Mouse (Mus musculus): ENCODE data around the gene Arl4c. TPM values are rescaled to one million over a fixed set of nuclear protein-coding genes. Genes with fewer than 3 reads are reported as not detected.
A peak's percentile ranks its signal among the peaks of the same experiment; 100 is the strongest.

Arl4c gene
- polyA plus RNA-seq (2016; fragmentation: Nextera tagmentation; extraction: Ambion mirVana), result 9.0 and 9.4 TPM in 2 replicates

DNA sequence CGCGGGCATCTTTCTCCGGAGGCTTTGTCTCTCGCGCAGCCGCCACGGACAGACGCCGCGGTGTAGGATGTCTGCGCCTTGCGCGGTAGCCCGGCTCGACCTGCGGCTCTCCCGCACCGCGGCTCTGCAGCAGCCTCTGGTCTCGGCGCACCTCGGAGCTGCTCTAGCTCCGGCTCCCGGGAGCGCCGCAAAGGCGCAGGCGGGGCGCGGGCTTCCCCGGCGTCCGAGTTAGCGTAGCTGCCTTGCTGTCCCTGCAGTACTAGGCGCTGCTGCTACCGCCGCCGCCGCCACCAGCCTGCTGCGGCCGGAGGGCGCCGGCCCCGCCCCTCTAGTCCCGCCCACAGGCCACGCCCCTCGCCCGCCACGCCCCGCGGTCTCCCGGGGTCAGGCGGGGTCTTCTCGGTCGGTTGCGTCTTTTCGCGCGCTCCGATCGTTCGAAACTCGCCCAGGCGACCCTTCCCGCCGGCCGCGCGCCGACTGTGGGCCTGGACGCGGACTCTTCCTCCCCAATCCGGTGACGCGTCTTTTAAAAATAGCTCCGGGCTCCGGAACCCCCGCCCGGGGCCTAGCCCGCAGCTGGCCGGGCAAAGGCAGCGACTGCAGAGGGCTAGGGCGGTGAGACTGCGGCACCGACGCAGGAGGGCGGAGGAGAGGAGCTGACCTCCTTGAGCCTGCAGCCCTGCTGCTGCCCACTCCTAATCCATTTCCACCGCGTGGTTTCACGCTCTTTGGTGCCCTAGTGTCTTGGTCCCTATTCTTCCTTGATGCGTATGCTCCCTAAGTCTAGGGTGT lies at the start of gene Arl4c:
Gene Arl4c (minus strand): TSS at position 352 of the 792 bp plus-strand sequence.
- peak; percentile 97 for DNase-seq (ENCODE audit: low spot score)
- H3K9me3 ChIP-seq (replicated peaks), result no peaks in the 10 kb centered on the region
- H3K36me3 ChIP-seq, result peaks cover 7% of the 10 kb centered on the region
- H3K4me3 ChIP-seq, result peak within 1 kb of the TSS; percentile 91
- H3K27me3 ChIP-seq (ENCODE audit: low read depth, poor library complexity, severe bottlenecking), result peaks cover 13% of the 10 kb centered on the region; the same call in 1 of the 2 replicates
- H3K4me1 ChIP-seq, result peaks cover 49% of the 10 kb centered on the region
- H3K27ac ChIP-seq, result peak within 1 kb of the TSS; percentile 97
- under 1% methylated on average over 89 of the region's 91 CpGs for WGBS

DNA sequence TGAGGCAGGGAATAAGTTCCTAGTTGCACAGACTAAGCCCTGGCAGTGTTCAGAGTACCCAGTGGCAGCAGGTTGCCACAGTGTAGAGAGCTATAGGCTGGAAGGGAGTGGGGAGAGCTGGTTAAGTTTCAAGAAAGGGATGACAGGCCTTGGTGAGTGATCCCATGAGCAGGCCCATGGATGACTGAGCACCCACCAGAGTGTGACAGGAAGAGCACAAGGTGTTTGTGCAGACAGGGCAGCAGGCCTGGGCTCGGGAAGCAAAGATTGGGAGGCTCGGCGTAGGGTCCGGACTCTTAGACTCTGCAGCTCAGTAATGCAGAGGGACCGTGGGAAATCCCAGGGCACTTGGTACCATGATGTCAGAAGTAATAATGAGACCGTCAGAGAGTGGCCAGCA lies 49.3 kb upstream of the Arl4c start:
- H3K4me3 ChIP-seq, result no peak overlapping the region
- WGBS, result 94% methylated on average over 6 of the region's 6 CpGs
- no peaks in the 10 kb centered on the region for H3K27me3 ChIP-seq (ENCODE audit: low read depth, poor library complexity, severe bottlenecking)
- no peak for DNase-seq (ENCODE audit: low spot score)
- H3K27ac ChIP-seq, result no peak overlapping the region
- no peaks in the 10 kb centered on the region for H3K36me3 ChIP-seq
- H3K4me1 ChIP-seq, result no peaks in the 10 kb centered on the region; the same call in 1 of the 2 replicates
- no peaks in the 10 kb centered on the region for H3K9me3 ChIP-seq (replicated peaks)

DNA sequence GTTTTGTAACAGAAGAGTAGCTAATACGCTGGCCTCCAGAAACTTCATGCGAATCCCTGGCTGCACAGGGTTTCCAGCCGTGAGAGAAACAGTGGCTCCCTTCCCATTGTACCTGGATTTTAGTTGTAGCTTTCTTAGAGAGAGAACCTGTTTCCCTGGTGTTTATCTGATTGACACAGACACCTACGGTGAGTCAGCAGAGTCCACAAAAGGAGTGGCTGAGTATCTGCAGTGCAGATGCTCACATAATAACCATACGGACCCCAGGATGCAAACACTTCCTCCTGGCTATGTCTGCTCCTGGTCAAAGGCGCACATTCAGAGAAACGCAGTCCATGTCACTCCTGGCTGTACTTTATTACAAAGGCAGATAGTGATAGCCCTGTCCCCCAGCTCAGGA lies 48.6 kb upstream of the Arl4c start:
- Histone ChIP-seq H3K27me3 (ENCODE audit: low read depth, poor library complexity, severe bottlenecking) (no peaks in the 10 kb centered on the region), H3K9me3 (replicated peaks) (no peaks in the 10 kb centered on the region), H3K4me1 (no peaks in the 10 kb centered on the region; the same call in 1 of the 2 replicates), H3K4me3 (no peak overlapping the region), H3K36me3 (no peaks in the 10 kb centered on the region), H3K27ac (no peak overlapping the region)
- no peak for DNase-seq (ENCODE audit: low spot score)
- 93% methylated on average over 7 of the region's 7 CpGs for WGBS

DNA sequence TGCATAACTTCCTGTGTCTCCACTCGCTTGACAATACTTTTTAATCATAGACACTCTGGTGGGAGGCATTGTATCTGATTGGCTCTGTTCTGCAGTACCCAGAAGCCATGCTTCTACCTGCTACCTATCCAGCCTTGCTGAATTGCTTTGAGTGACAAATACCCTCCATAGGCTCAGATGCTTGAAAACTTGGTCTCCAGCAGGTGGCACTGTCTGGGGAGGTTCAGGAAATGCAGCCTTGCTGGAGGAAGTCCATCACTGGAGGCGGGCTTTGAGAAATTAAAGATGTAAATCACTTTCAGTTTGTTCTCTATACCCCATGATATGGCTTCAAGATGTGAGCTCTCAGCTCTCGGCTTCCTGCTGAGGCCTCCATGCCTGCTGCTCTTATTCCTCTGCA lies 48.1 kb upstream of the Arl4c start:
- no peaks in the 10 kb centered on the region; the same call in 1 of the 2 replicates for H3K4me1 ChIP-seq
- no peak overlapping the region for H3K4me3 ChIP-seq
- WGBS, result 83% methylated on average over 3 of the region's 3 CpGs
- no peaks in the 10 kb centered on the region for H3K27me3 ChIP-seq (ENCODE audit: low read depth, poor library complexity, severe bottlenecking)
- peak; percentile 42 for DNase-seq (ENCODE audit: low spot score)
- no peaks in the 10 kb centered on the region for H3K9me3 ChIP-seq (replicated peaks)
- no peak overlapping the region for H3K27ac ChIP-seq
- H3K36me3 ChIP-seq, result no peaks in the 10 kb centered on the region

DNA sequence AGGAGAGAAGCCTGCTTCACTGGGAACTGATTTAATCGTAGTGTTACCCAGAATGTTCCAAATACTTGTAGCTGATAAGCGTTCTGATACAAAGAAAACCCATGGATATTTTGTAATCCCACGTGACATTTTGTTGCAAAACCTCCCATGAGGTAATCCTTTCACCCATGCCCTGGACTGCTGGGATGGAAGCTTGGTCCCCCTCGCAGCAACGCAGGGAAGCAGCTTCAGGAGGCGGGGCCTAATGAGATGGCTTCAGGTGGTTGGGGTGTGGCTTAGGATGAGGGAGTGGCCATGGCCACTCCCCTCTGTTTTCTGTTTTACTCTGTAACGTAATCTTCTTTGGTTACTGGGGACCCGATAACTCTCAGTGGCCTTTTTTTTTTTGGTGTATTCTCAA lies 47.1 kb upstream of the Arl4c start:
- Histone ChIP-seq H3K4me3 (no peak overlapping the region), H3K27me3 (ENCODE audit: low read depth, poor library complexity, severe bottlenecking) (no peaks in the 10 kb centered on the region)
- WGBS, result 73% methylated on average over 8 of the region's 8 CpGs

DNA sequence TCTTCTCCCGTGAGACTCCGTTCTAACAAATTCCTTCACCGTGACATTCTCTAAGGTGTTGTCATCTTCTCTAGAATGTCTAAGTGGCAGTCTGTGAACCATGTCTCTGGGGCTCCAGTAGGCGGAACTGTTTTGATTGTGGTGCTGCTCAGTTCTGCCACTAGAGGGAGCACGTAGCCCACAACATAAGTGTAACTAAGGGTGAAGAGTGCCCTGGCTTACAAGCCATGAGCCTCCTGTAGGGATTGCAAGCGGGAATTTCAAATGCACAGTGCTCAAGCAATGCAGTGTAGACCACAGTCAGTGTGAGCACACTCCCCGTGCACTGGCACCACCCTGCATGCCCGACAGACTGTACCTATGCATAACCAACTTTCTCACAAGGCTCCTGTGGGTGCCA lies 43.2 kb upstream of the Arl4c start:
- no peak overlapping the region for H3K27ac ChIP-seq
- H3K27me3 ChIP-seq (ENCODE audit: low read depth, poor library complexity, severe bottlenecking), result no peaks in the 10 kb centered on the region
- WGBS, result 13% methylated on average over 8 of the region's 8 CpGs
- no peaks in the 10 kb centered on the region for H3K36me3 ChIP-seq
- H3K4me3 ChIP-seq, result no peak overlapping the region
- DNase-seq (ENCODE audit: low spot score), result peak; percentile 85
- no peaks in the 10 kb centered on the region for H3K9me3 ChIP-seq (replicated peaks)
- H3K4me1 ChIP-seq, result no peaks in the 10 kb centered on the region

More for the DNA sequence above, 47.1 kb upstream of the Arl4c start:
- Histone ChIP-seq H3K36me3 (no peaks in the 10 kb centered on the region), H3K4me1 (no peaks in the 10 kb centered on the region), H3K9me3 (replicated peaks) (no peaks in the 10 kb centered on the region), H3K27ac (no peak overlapping the region)
- no peak for DNase-seq (ENCODE audit: low spot score)

DNA sequence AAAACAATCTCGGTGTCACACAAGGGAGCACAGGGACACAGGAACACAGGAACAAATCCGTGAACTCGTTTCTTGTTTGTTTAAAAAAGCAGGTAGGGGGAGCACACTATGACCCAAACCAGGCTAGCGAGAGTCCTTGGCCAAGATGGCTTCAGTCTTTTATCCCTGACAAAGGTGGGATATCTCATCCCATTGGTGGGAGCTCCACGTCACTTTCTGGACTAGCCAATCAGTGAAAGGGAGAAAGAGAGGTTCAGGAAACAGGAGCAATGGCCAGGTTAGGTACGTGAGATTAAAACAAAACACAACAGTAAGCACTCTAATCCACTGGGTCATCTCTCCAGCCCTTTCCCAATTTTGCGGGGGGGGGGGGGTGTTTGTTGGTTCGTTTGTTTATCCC lies 42.2 kb upstream of the Arl4c start:
- Histone ChIP-seq H3K36me3 (no peaks in the 10 kb centered on the region), H3K4me3 (no peak overlapping the region), H3K9me3 (replicated peaks) (no peaks in the 10 kb centered on the region), H3K27me3 (ENCODE audit: low read depth, poor library complexity, severe bottlenecking) (no peaks in the 10 kb centered on the region), H3K4me1 (no peaks in the 10 kb centered on the region), H3K27ac (no peak overlapping the region)
- WGBS, result 78% methylated on average over 8 of the region's 8 CpGs
- DNase-seq (ENCODE audit: low spot score), result no peak

DNA sequence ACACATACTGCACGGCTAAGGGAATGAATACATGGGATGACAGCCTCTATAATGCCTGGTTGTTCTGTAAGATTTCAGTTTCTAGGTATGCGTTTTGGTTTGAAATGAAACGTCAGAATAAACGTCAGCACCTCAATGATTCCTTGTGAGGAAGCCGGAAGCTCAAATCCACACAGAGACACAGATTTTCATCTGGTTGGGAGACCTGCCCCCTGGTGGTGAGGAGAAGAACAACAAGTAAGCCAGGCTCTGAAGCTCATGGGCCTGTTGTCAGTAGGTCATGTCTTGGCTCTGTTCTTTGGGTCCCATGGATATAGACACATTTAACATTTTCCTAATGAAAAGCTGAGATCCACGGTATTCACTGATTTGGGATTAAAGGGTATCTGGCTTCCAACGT lies 40.4 kb upstream of the Arl4c start:
- 60% methylated on average over 7 of the region's 7 CpGs for WGBS
- Histone ChIP-seq H3K27me3 (ENCODE audit: low read depth, poor library complexity, severe bottlenecking) (no peaks in the 10 kb centered on the region), H3K4me3 (no peak overlapping the region), H3K4me1 (no peaks in the 10 kb centered on the region), H3K9me3 (replicated peaks) (no peaks in the 10 kb centered on the region), H3K27ac (no peak overlapping the region), H3K36me3 (no peaks in the 10 kb centered on the region)
- DNase-seq (ENCODE audit: low spot score), result peak; percentile 73

DNA sequence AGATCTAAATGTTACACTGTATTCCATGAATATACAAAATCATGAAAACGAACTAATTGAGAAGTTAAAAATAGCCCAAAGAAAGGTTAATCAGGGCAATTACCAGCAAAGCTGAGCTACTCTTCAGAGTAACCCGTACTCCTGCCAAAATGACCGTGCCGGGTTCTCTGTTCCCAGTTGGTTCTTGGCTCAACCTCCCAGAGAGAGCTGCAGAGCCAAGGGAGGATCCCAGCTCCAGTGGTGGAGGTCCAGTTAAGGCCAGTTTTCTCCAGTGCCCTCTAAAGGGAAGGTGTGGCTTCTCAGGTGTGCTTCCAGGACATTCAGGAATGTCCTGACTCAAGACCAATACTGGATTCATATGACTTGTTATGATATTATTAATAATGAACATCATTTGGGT lies 37.5 kb upstream of the Arl4c start:
- Histone ChIP-seq H3K4me3 (no peak overlapping the region), H3K27me3 (ENCODE audit: low read depth, poor library complexity, severe bottlenecking) (no peaks in the 10 kb centered on the region), H3K36me3 (no peaks in the 10 kb centered on the region), H3K9me3 (replicated peaks) (no peaks in the 10 kb centered on the region), H3K27ac (no peak overlapping the region), H3K4me1 (no peaks in the 10 kb centered on the region)
- 88% methylated on average over 4 of the region's 4 CpGs for WGBS
- no peak for DNase-seq (ENCODE audit: low spot score)

DNA sequence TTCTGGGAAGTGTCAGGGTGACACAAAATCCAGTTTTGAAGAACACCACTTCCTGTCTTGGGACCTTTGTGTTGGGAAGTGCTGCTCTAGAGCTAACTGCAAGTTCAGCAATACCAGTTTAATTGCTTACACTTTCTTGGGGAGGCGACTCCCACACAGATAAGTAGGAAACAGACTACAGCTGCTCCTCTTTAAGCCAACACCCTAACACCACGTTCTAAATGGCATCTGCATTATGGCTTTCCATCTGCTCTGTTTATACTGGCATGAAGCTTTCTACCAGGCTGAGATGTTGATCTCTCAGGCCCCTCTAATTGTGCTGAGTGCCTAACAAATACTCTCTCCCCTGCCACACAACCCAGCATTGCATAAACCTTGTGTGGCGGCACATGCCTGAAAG lies 36.9 kb upstream of the Arl4c start:
- no peak for DNase-seq (ENCODE audit: low spot score)
- Histone ChIP-seq H3K36me3 (no peaks in the 10 kb centered on the region), H3K27ac (no peak overlapping the region), H3K27me3 (ENCODE audit: low read depth, poor library complexity, severe bottlenecking) (no peaks in the 10 kb centered on the region), H3K4me1 (no peaks in the 10 kb centered on the region), H3K9me3 (replicated peaks) (no peaks in the 10 kb centered on the region), H3K4me3 (no peak overlapping the region)
- WGBS, result 61% methylated on average over 3 of the region's 3 CpGs

DNA sequence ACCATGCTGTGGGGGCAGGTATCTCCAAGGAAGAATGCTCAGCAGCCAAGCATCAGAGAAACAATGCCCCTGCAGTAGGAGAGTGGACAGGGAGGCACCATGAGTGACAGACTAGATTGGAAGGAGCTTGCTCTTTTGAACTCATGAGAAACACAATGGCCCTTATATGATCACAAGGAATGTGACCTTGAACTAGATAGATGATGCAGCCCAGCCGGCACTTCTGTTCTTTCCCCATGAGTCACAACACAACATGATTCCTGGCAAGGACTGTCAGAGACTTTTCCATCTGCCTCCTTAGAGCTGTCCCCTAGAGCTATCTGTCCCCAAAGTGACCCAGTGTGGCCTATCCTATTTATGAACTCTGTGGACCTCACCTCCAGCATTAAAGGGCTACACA lies 27.5 kb upstream of the Arl4c start:
- Histone ChIP-seq H3K36me3 (no peaks in the 10 kb centered on the region), H3K4me1 (no peaks in the 10 kb centered on the region), H3K4me3 (no peak overlapping the region), H3K27me3 (ENCODE audit: low read depth, poor library complexity, severe bottlenecking) (no peaks in the 10 kb centered on the region), H3K27ac (no peak overlapping the region), H3K9me3 (replicated peaks) (no peaks in the 10 kb centered on the region)
- 89% methylated on average over 1 of the region's 1 CpGs for WGBS
- DNase-seq (ENCODE audit: low spot score), result no peak

DNA sequence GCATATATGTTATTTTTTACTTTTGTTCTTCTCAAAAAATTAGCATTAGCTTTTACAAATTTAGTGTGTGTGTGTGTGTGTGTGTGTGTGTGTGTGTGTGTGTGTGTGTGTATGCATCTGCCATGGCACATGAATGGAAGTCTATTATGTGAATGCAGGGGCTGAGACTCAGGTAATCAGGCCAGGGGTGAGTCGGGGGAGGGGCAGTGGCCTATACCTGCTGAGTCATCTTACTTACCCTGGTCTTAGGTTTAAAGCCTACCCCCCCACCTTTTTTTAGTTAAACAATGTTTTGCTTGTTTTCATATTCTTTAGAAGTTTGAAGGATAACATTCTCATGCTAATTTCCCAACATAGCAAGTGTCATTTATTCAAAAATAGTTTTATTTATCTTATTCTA lies 25.3 kb upstream of the Arl4c start:
- no peak for DNase-seq (ENCODE audit: low spot score)
- H3K4me1 ChIP-seq, result no peaks in the 10 kb centered on the region
- no peaks in the 10 kb centered on the region for H3K9me3 ChIP-seq (replicated peaks)
- no peak overlapping the region for H3K27ac ChIP-seq
- no peaks in the 10 kb centered on the region for H3K36me3 ChIP-seq
- H3K4me3 ChIP-seq, result no peak overlapping the region
- no peaks in the 10 kb centered on the region for H3K27me3 ChIP-seq (ENCODE audit: low read depth, poor library complexity, severe bottlenecking)
- WGBS, result 100% methylated on average over 1 of the region's 1 CpGs

DNA sequence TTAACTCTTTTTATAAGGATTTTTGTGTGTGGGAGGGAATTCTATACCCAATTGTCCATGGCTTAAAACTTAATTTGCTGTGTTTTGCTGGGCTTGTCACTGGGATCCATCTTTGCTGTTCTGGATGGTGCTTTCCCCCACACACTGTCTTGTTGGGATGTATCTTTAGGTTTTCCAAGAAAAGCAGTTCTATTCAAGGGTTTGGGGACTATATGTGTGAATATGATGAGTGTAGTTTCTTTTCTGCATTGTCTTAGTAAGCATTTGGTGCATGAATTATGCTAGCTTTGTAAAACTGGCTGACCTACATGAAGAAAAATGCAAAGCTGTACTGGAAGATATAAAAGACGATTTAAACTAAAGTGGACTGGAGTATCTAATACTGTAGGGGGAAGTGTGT lies 23.7 kb upstream of the Arl4c start:
- H3K9me3 ChIP-seq (replicated peaks), result no peaks in the 10 kb centered on the region
- WGBS, result 91% methylated on average over 1 of the region's 1 CpGs
- no peaks in the 10 kb centered on the region for H3K4me1 ChIP-seq
- H3K27ac ChIP-seq, result no peak overlapping the region
- no peak overlapping the region for H3K4me3 ChIP-seq
- DNase-seq (ENCODE audit: low spot score), result no peak
- no peaks in the 10 kb centered on the region for H3K27me3 ChIP-seq (ENCODE audit: low read depth, poor library complexity, severe bottlenecking)
- no peaks in the 10 kb centered on the region for H3K36me3 ChIP-seq

All from limb, embryonic 10.5 days (tissue).